ENCODE assay signal across 10 mouse cellular contexts in genomic region chr11:120136195-120136594, GRCm38 (mm10). TPM values are rescaled to one million over a fixed set of nuclear protein-coding genes. Genes with fewer than 3 reads are reported as not detected.
DNase-seq lines count a peak whose midpoint lies in the region; ATAC-seq and TF ChIP-seq lines count a peak whose summit lies in the region.
"Had no signal": no experiment of that assay in that cellular context is flagged by ENCODE, and none has a peak within 500 bp of the region (broad histone marks: within the 10 kb centered on the region; RNA-seq: fewer than 3 reads in every experiment).

No protein-coding gene starts in this region.

- no peak overlapping the region for H3K9ac ChIP-seq in hindbrain, embryonic 14.5 days
- H3K9ac ChIP-seq in heart, postnatal 0 days (replicated peaks; ENCODE audit: low read depth, low read length), result no peak overlapping the region
- H3K9ac ChIP-seq in liver, embryonic 16.5 days (ENCODE audit: low read depth, low read length), result no peak overlapping the region
- H3K9ac ChIP-seq in kidney, embryonic 16.5 days (replicated peaks; ENCODE audit: low read length), result no peak overlapping the region

- 91% methylated on average over 8 of the region's 8 CpGs for WGBS in hindbrain, embryonic 10.5 days
- WGBS in hindbrain, embryonic 14.5 days, result 83% methylated on average over 8 of the region's 8 CpGs
- WGBS in heart, postnatal 0 days, result 56% methylated on average over 8 of the region's 8 CpGs
- WGBS in liver, embryonic 16.5 days (ENCODE audit: insufficient replicate concordance), result 70% methylated on average over 8 of the region's 8 CpGs
- 90% methylated on average over 8 of the region's 8 CpGs for WGBS in kidney, embryonic 16.5 days

- no peak overlapping the region for H3K4me2 ChIP-seq in hindbrain, embryonic 14.5 days (replicated peaks)
- H3K4me2 ChIP-seq in heart, postnatal 0 days (ENCODE audit: low read depth, low read length), result no peak overlapping the region
- peak overlapping the region; percentile 43; the same call in 1 of the 2 replicates for H3K4me2 ChIP-seq in liver, embryonic 16.5 days (ENCODE audit: low read depth, low read length)
- H3K4me2 ChIP-seq in kidney, embryonic 16.5 days (replicated peaks; ENCODE audit: low read depth, low read length), result no peak overlapping the region

- no peak for DNase-seq in hindbrain, embryonic 10.5 days (ENCODE audit: low spot score)
- DNase-seq in hindbrain, embryonic 14.5 days (ENCODE audit: low spot score), result no peak
- no peak for DNase-seq in G1E (ENCODE audit: low spot score)
- DNase-seq in heart, postnatal 0 days (ENCODE audit: low spot score), result no peak
- no peak for DNase-seq in kidney, adult 18-20 months
- DNase-seq: adrenal gland, postnatal 10 days; kidney, postnatal 10 days had no signal

- H3K27me3 ChIP-seq in hindbrain, embryonic 10.5 days (ENCODE audit: insufficient read depth, poor library complexity, severe bottlenecking), result no peaks in the 10 kb centered on the region
- H3K27me3 ChIP-seq in hindbrain, embryonic 14.5 days (ENCODE audit: control insufficient read depth, insufficient read depth, low read length), result no peaks in the 10 kb centered on the region
- no peaks in the 10 kb centered on the region for H3K27me3 ChIP-seq in G1E (ENCODE audit: insufficient read depth, low read length)
- H3K27me3 ChIP-seq in heart, postnatal 0 days (ENCODE audit: control insufficient read depth, insufficient read depth, low read length), result no peaks in the 10 kb centered on the region
- H3K27me3 ChIP-seq in liver, embryonic 16.5 days (ENCODE audit: control insufficient read depth, insufficient read depth, low read depth, low read length), result no peaks in the 10 kb centered on the region
- H3K27me3 ChIP-seq in kidney, embryonic 16.5 days (ENCODE audit: insufficient read depth, low read length), result no peaks in the 10 kb centered on the region
- H3K27me3 ChIP-seq: CH12.LX had no signal

- H3K36me3 ChIP-seq in hindbrain, embryonic 10.5 days, result peaks cover 88% of the 10 kb centered on the region
- H3K36me3 ChIP-seq in hindbrain, embryonic 14.5 days (replicated peaks; ENCODE audit: control insufficient read depth, insufficient read depth), result peaks cover 38% of the 10 kb centered on the region
- H3K36me3 ChIP-seq in G1E (replicated peaks), result peaks cover 97% of the 10 kb centered on the region
- peaks cover 30% of the 10 kb centered on the region for H3K36me3 ChIP-seq in heart, postnatal 0 days (replicated peaks; ENCODE audit: control insufficient read depth, insufficient read depth, low read length)
- H3K36me3 ChIP-seq in liver, embryonic 16.5 days (ENCODE audit: control insufficient read depth, insufficient read depth), result peaks cover 19% of the 10 kb centered on the region
- peaks cover 20% of the 10 kb centered on the region; the same call in 1 of the 2 replicates for H3K36me3 ChIP-seq in kidney, embryonic 16.5 days (ENCODE audit: insufficient read depth, low read length)

- TF ChIP-seq CTCF in G1E (IDR thresholded peaks at IDR 0.05; ENCODE audit: low read depth, low read length), result no peak
- no peak for TF ChIP-seq CTCF in heart, postnatal 0 days (IDR thresholded peaks at IDR 0.05; ENCODE audit: low read depth)

- ATAC-seq in hindbrain, embryonic 14.5 days (ENCODE audit: low FRiP score), result no peak
- ATAC-seq in G1E (ENCODE audit: extremely low read depth, insufficient number of reproducible peaks, low FRiP score, poor library complexity, severe bottlenecking), result no peak
- ATAC-seq in heart, postnatal 0 days (ENCODE audit: insufficient read depth, low read depth), result peak; percentile 19; the same call in 1 of the 2 replicates
- no peak for ATAC-seq in liver, embryonic 16.5 days (ENCODE audit: low read depth)
- ATAC-seq in kidney, embryonic 16.5 days (ENCODE audit: low FRiP score, low TSS enrichment), result no peak

- TF ChIP-seq EP300 in heart, postnatal 0 days (IDR thresholded peaks at IDR 0.05; ENCODE audit: low read depth), result no peak

- peak overlapping the region; percentile 50 for H3K27ac ChIP-seq in hindbrain, embryonic 10.5 days
- no peak overlapping the region for H3K27ac ChIP-seq in hindbrain, embryonic 14.5 days
- peak overlapping the region; percentile 86 for H3K27ac ChIP-seq in heart, postnatal 0 days (ENCODE audit: low read depth)
- H3K27ac ChIP-seq in liver, embryonic 16.5 days (ENCODE audit: low read length), result peak overlapping the region; percentile 82
- H3K27ac ChIP-seq in kidney, embryonic 16.5 days (ENCODE audit: low read length), result no peak overlapping the region

- peaks cover 36% of the 10 kb centered on the region for H3K4me1 ChIP-seq in hindbrain, embryonic 10.5 days (replicated peaks)
- 0 out of 2 replicates have a peak, but pooled peaks cover 5% of the 10 kb centered on the region for H3K4me1 ChIP-seq in hindbrain, embryonic 14.5 days (replicated peaks; ENCODE audit: control insufficient read depth, insufficient read depth, low read length)
- peaks cover 67% of the 10 kb centered on the region for H3K4me1 ChIP-seq in G1E (ENCODE audit: insufficient read depth, low read depth, low read length)
- H3K4me1 ChIP-seq in heart, postnatal 0 days (ENCODE audit: control insufficient read depth, insufficient read depth), result peaks cover 43% of the 10 kb centered on the region
- H3K4me1 ChIP-seq in liver, embryonic 16.5 days (ENCODE audit: control insufficient read depth, low read depth, low read length), result peaks cover 51% of the 10 kb centered on the region
- peaks cover 16% of the 10 kb centered on the region for H3K4me1 ChIP-seq in kidney, embryonic 16.5 days (ENCODE audit: insufficient read depth, low read length)

- H3K9me3 ChIP-seq in hindbrain, embryonic 10.5 days, result no peaks in the 10 kb centered on the region
- no peaks in the 10 kb centered on the region for H3K9me3 ChIP-seq in hindbrain, embryonic 14.5 days (ENCODE audit: control insufficient read depth, low read length)
- no peaks in the 10 kb centered on the region for H3K9me3 ChIP-seq in G1E (replicated peaks)
- H3K9me3 ChIP-seq in heart, postnatal 0 days (replicated peaks; ENCODE audit: control insufficient read depth, low read length), result no peaks in the 10 kb centered on the region
- no peaks in the 10 kb centered on the region for H3K9me3 ChIP-seq in liver, embryonic 16.5 days (replicated peaks; ENCODE audit: control insufficient read depth, low read length)
- no peaks in the 10 kb centered on the region for H3K9me3 ChIP-seq in kidney, embryonic 16.5 days (ENCODE audit: low read length)

- no peak overlapping the region for H3K4me3 ChIP-seq in hindbrain, embryonic 10.5 days
- H3K4me3 ChIP-seq in hindbrain, embryonic 14.5 days (replicated peaks; ENCODE audit: low read length), result no peak overlapping the region
- H3K4me3 ChIP-seq in G1E (ENCODE audit: low read depth, low read length), result peak overlapping the region; percentile 63; the same call in 1 of the 2 replicates
- H3K4me3 ChIP-seq in heart, postnatal 0 days (ENCODE audit: low read depth, low read length), result no peak overlapping the region
- no peak overlapping the region for H3K4me3 ChIP-seq in liver, embryonic 16.5 days (ENCODE audit: low read depth, low read length)
- no peak overlapping the region for H3K4me3 ChIP-seq in kidney, embryonic 16.5 days (ENCODE audit: low read length)

RNA-seq across cellular contexts. Expression of gene Slc38a10, which starts 15.0 kb away (rescaled TPM):
- 99.1 and 114 TPM in 2 replicates for polyA plus RNA-seq in hindbrain, embryonic 10.5 days (2016; fragmentation: Nextera tagmentation; extraction: Ambion mirVana)
- 92.9 and 93.8 TPM in 2 replicates for polyA plus RNA-seq in hindbrain, embryonic 14.5 days (2014; fragmentation: Nextera tagmentation; extraction: Ambion mirVana)
- total RNA-seq in G1E (2014; fragmentation: Nextera tagmentation) (47.0 and 52.8 TPM in 2 replicates), G1E (2017) (65.4 and 69.5 TPM in 2 replicates)
- polyA plus RNA-seq in G1E (2012), result 92.4 and 92.6 TPM in 2 replicates
- total RNA-seq in heart, postnatal 0 days (2014; rRNA removed; ENCODE audit: low replicate concordance), result 113 and 139 TPM in 2 replicates
- 56.2 and 65.9 TPM in 2 replicates for polyA plus RNA-seq in heart, postnatal 0 days (2015; fragmentation: Nextera tagmentation; extraction: Ambion mirVana)
- polyA plus RNA-seq in liver, embryonic 16.5 days (2015; fragmentation: Nextera tagmentation; extraction: Ambion mirVana), result 36.6 and 42.0 TPM in 2 replicates
- polyA plus RNA-seq in kidney, embryonic 16.5 days (2015; fragmentation: Nextera tagmentation; extraction: Ambion mirVana), result 132 and 133 TPM in 2 replicates

RNA-seq across cellular contexts. Expression of gene Ndufaf8, which starts 37.5 kb away (rescaled TPM):
- 86.4 and 92.2 TPM in 2 replicates for polyA plus RNA-seq in hindbrain, embryonic 10.5 days (2016; fragmentation: Nextera tagmentation; extraction: Ambion mirVana)
- 47.5 and 62.8 TPM in 2 replicates for polyA plus RNA-seq in hindbrain, embryonic 14.5 days (2014; fragmentation: Nextera tagmentation; extraction: Ambion mirVana)
- total RNA-seq in G1E (2014; fragmentation: Nextera tagmentation), result 10.4 and 11.1 TPM in 2 replicates
- total RNA-seq in G1E (2017), result 15.1 and 20.3 TPM in 2 replicates
- 60.0 and 78.2 TPM in 2 replicates for polyA plus RNA-seq in G1E (2012)
- total RNA-seq in heart, postnatal 0 days (2014; rRNA removed; ENCODE audit: low replicate concordance), result 52.7 and 84.8 TPM in 2 replicates
- polyA plus RNA-seq in heart, postnatal 0 days (2015; fragmentation: Nextera tagmentation; extraction: Ambion mirVana), result 118 and 132 TPM in 2 replicates
- 36.3 and 45.3 TPM in 2 replicates for polyA plus RNA-seq in liver, embryonic 16.5 days (2015; fragmentation: Nextera tagmentation; extraction: Ambion mirVana)
- 89.2 and 98.9 TPM in 2 replicates for polyA plus RNA-seq in kidney, embryonic 16.5 days (2015; fragmentation: Nextera tagmentation; extraction: Ambion mirVana)

RNA-seq across cellular contexts. Expression of gene Tepsin, which starts 37.7 kb away (rescaled TPM):
- polyA plus RNA-seq in hindbrain, embryonic 10.5 days (2016; fragmentation: Nextera tagmentation; extraction: Ambion mirVana), result 21.4 and 25.3 TPM in 2 replicates
- 17.7 and 20.1 TPM in 2 replicates for polyA plus RNA-seq in hindbrain, embryonic 14.5 days (2014; fragmentation: Nextera tagmentation; extraction: Ambion mirVana)
- total RNA-seq in G1E (2014; fragmentation: Nextera tagmentation), result 13.1 and 14.2 TPM in 2 replicates
- total RNA-seq in G1E (2017), result 12.1 and 15.7 TPM in 2 replicates
- polyA plus RNA-seq in G1E (2012), result 24.2 and 24.3 TPM in 2 replicates
- 16.4 and 20.4 TPM in 2 replicates for total RNA-seq in heart, postnatal 0 days (2014; rRNA removed; ENCODE audit: low replicate concordance)
- polyA plus RNA-seq in heart, postnatal 0 days (2015; fragmentation: Nextera tagmentation; extraction: Ambion mirVana), result 8.6 and 8.7 TPM in 2 replicates
- polyA plus RNA-seq in liver, embryonic 16.5 days (2015; fragmentation: Nextera tagmentation; extraction: Ambion mirVana), result 6.3 and 7.2 TPM in 2 replicates
- 22.0 and 24.9 TPM in 2 replicates for polyA plus RNA-seq in kidney, embryonic 16.5 days (2015; fragmentation: Nextera tagmentation; extraction: Ambion mirVana)

RNA-seq across cellular contexts. Expression of gene Cep131, which starts 49.6 kb away (rescaled TPM):
- 39.6 and 45.4 TPM in 2 replicates for polyA plus RNA-seq in hindbrain, embryonic 10.5 days (2016; fragmentation: Nextera tagmentation; extraction: Ambion mirVana)
- polyA plus RNA-seq in hindbrain, embryonic 14.5 days (2014; fragmentation: Nextera tagmentation; extraction: Ambion mirVana), result 27.8 and 28.1 TPM in 2 replicates
- total RNA-seq in G1E (2014; fragmentation: Nextera tagmentation), result 6.1 and 10.4 TPM in 2 replicates
- 7.9 and 8.8 TPM in 2 replicates for total RNA-seq in G1E (2017)
- 26.2 and 30.1 TPM in 2 replicates for polyA plus RNA-seq in G1E (2012)
- total RNA-seq in heart, postnatal 0 days (2014; rRNA removed; ENCODE audit: low replicate concordance), result 3.8 and 8.5 TPM in 2 replicates
- polyA plus RNA-seq in heart, postnatal 0 days (2015; fragmentation: Nextera tagmentation; extraction: Ambion mirVana), result 6.8 and 8.2 TPM in 2 replicates
- 3.3 and 3.4 TPM in 2 replicates for polyA plus RNA-seq in liver, embryonic 16.5 days (2015; fragmentation: Nextera tagmentation; extraction: Ambion mirVana)
- polyA plus RNA-seq in kidney, embryonic 16.5 days (2015; fragmentation: Nextera tagmentation; extraction: Ambion mirVana), result 26.6 and 27.9 TPM in 2 replicates

Comparison
In these comparisons a context has a peak if more than half of its experiments do, and no peak if none do; other contexts are left out.
1. H3K27ac ChIP-seq: peak in hindbrain, embryonic 10.5 days (single experiment), heart, postnatal 0 days (single experiment) and liver, embryonic 16.5 days (single experiment); none in hindbrain, embryonic 14.5 days (single experiment) and kidney, embryonic 16.5 days (single experiment).